Mouse (Mus musculus): Measurements from ENCODE around the gene Ptprm. TPM values are rescaled to one million over a fixed set of nuclear protein-coding genes. Genes with fewer than 3 reads are reported as not detected.
A peak's percentile ranks its signal among the peaks of the same experiment; 100 is the strongest.

Ptprm gene
- polyA plus RNA-seq, 1 experiment from 2014 or later: 7.0 TPM

DNA sequence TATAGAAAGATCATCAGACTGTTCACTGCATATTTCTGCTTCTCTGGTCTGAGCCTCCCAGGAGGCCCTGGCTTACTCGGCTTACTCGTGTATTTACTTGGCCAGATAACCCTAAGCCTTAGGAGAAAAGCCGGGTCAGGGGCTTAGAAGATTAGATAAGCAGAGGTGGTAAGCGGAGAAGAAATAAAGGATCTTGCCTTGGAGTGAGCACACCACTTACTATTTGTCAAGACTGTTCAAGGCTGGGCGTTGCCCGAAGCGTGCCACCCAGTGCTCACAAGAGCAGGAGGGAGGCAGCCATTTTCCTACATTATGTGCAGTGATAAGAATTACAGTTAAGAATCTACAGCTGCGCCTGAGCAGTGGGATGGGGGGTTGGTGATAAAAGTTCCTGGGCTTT, 646.6 kb downstream of the Ptprm start:
- 38% methylated on average over 8 of the region's 8 CpGs for WGBS
- no peak overlapping the region for H3K27ac ChIP-seq (ENCODE audit: low read length)
- no peaks in the 10 kb centered on the region for H3K36me3 ChIP-seq (ENCODE audit: control insufficient read depth, insufficient read depth, low read length)
- peaks cover 20% of the 10 kb centered on the region for H3K4me1 ChIP-seq (ENCODE audit: control insufficient read depth, insufficient read depth, low read length)
- H3K9ac ChIP-seq (ENCODE audit: low read depth, low read length): no peak overlapping the region
- H3K4me3 ChIP-seq (ENCODE audit: low read length): no peak overlapping the region
- ATAC-seq: peak; percentile 44
- H3K27me3 ChIP-seq (replicated peaks; ENCODE audit: control insufficient read depth, insufficient read depth, low read length): no peaks in the 10 kb centered on the region
- no peak overlapping the region for H3K4me2 ChIP-seq (ENCODE audit: low read depth, low read length)
- H3K9me3 ChIP-seq (ENCODE audit: control insufficient read depth, low read length): no peaks in the 10 kb centered on the region

DNA sequence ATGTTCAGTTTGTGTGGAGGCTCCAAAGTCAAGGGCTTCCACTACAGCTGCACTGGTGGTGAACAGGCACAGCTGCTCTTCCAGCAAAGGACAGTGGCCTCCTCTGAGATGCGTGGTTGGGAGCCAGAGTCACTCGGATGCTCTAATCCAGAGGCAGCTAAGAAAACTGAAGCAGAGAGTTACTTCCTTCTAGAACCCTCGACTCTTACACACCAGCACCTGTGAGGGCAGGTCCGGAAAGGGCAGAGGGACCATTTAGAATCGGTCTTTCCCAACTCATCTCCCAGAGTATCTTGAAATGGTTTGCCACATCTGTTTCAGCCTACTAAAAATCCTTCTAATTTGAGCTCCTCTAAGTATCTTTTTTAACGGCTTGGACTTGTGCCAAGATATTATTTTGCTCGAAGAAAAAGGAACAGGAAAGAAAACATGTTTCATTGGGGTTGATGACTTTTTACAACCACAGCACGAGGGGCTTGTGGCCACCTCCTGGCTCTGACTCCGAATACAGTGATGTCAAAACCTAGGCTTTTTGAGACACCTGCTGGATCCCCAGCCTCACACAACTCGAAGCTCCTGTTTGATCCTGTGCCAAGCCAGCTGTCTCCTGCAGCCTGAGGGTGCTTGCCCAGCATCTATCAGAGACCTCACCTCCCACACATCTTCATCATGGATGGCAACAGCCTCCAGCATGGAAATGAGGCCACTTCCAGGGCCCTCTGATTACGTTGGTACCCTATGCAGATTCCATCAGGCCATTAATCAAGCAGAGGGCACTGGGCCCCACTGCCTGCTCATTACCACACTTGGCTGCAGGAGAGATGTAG, 652.7 kb downstream of the Ptprm start:
- Histone ChIP-seq H3K27ac (ENCODE audit: low read length) (no peak overlapping the region), H3K9me3 (ENCODE audit: control insufficient read depth, low read length) (no peaks in the 10 kb centered on the region), H3K4me2 (ENCODE audit: low read depth, low read length) (no peak overlapping the region), H3K36me3 (ENCODE audit: control insufficient read depth, insufficient read depth, low read length) (no peaks in the 10 kb centered on the region), H3K27me3 (replicated peaks; ENCODE audit: control insufficient read depth, insufficient read depth, low read length) (no peaks in the 10 kb centered on the region), H3K4me3 (ENCODE audit: low read length) (no peak overlapping the region), H3K9ac (ENCODE audit: low read depth, low read length) (no peak overlapping the region), H3K4me1 (ENCODE audit: control insufficient read depth, insufficient read depth, low read length) (peaks cover 7% of the 10 kb centered on the region; the same call in 1 of the 2 replicates)
- WGBS: 56% methylated on average over 11 of the region's 11 CpGs
- no peak for ATAC-seq

DNA sequence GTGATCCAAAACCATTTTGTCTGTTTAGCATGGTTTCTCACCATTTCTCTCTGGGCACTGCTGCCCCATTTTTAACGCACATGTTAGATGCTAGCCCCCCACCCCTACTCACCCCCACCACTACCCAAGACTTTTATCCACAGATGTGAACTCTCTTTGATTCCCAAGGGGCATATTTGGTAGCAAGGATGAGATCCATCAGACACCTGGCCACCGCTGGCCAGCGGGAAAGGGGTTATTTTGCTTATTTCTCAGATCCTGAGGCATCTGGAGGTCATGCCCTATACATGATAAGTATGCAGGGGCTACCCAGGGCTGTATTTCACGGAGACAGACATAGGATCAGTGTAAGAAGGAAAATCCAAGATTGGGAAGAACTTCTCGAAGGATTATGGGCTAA, 654.4 kb downstream of the Ptprm start:
- peaks cover 7% of the 10 kb centered on the region; the same call in 1 of the 2 replicates for H3K4me1 ChIP-seq (ENCODE audit: control insufficient read depth, insufficient read depth, low read length)
- H3K4me3 ChIP-seq (ENCODE audit: low read length): no peak overlapping the region
- H3K4me2 ChIP-seq (ENCODE audit: low read depth, low read length): no peak overlapping the region
- 70% methylated on average over 5 of the region's 5 CpGs for WGBS
- H3K9ac ChIP-seq (ENCODE audit: low read depth, low read length): no peak overlapping the region
- no peak for ATAC-seq
- H3K36me3 ChIP-seq (ENCODE audit: control insufficient read depth, insufficient read depth, low read length): no peaks in the 10 kb centered on the region
- H3K27me3 ChIP-seq (replicated peaks; ENCODE audit: control insufficient read depth, insufficient read depth, low read length): no peaks in the 10 kb centered on the region
- no peak overlapping the region for H3K27ac ChIP-seq (ENCODE audit: low read length)
- no peaks in the 10 kb centered on the region for H3K9me3 ChIP-seq (ENCODE audit: control insufficient read depth, low read length)

DNA sequence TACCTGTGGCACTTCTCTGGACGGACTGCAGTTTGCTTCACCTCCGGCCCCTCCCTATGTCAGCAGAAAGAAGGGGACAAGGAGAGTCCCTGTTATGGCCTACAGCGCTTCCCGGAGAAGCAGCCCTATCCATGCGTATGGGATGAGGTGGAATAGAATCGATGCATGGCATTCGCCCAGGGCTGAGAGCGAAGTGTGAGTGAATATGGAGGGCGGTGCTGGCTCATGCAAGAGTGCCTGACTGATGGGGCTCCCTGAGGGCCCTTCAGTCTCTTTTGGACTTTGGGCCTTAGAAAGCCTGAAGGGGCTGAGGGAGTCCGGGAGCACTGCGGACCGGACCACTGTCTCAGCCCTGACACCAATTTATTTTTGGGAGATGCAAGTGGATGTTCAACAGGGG, 656.6 kb downstream of the Ptprm start:
- Histone ChIP-seq H3K4me1 (ENCODE audit: control insufficient read depth, insufficient read depth, low read length) (peaks cover 10% of the 10 kb centered on the region; the same call in 1 of the 2 replicates), H3K27me3 (replicated peaks; ENCODE audit: control insufficient read depth, insufficient read depth, low read length) (no peaks in the 10 kb centered on the region)
- ATAC-seq: peak; percentile 32; the same call in 1 of the 2 replicates

DNA sequence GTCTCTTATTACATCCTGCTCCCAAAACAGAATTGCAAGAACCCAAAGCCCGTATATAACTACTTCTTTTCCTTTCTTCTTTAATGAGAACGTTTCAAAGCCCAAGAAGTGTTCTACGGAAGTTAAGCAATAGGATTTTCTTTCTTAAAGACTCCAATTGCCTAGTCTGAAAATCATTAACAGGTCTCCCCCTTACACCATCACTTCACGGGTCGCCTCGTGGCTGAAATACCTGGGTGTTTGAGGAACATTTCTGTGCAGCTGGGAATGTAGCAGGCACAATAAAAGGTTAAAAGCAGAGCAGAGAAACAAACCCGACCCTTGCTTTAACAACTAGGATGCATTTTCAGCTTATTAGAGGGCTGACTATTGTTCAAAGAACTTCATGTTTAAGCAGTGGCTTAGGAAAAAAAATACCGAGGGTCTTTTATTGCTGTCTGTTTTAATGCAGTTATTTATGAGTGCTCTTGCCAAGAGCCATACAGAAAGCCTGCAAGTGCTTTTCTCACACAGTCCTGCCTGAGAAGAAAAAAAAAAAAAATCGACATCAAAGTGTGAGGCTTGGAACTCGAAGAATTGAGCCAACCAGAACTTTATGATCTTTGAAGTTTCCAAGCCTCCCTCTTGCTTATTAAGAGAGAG, 657.6 kb downstream of the Ptprm start:
- ATAC-seq: 0 out of 2 replicates have a peak, but pooled peaks have one; percentile 31
- no peak overlapping the region for H3K4me3 ChIP-seq (ENCODE audit: low read length)
- no peak overlapping the region for H3K4me2 ChIP-seq (ENCODE audit: low read depth, low read length)
- H3K27me3 ChIP-seq (replicated peaks; ENCODE audit: control insufficient read depth, insufficient read depth, low read length): no peaks in the 10 kb centered on the region
- 36% methylated on average over 10 of the region's 10 CpGs for WGBS
- H3K36me3 ChIP-seq (ENCODE audit: control insufficient read depth, insufficient read depth, low read length): no peaks in the 10 kb centered on the region
- H3K4me1 ChIP-seq (ENCODE audit: control insufficient read depth, insufficient read depth, low read length): peaks cover 10% of the 10 kb centered on the region; the same call in 1 of the 2 replicates
- H3K9ac ChIP-seq (ENCODE audit: low read depth, low read length): no peak overlapping the region
- H3K27ac ChIP-seq (ENCODE audit: low read length): no peak overlapping the region
- no peaks in the 10 kb centered on the region for H3K9me3 ChIP-seq (ENCODE audit: control insufficient read depth, low read length)

More for the DNA sequence above, 656.6 kb downstream of the Ptprm start:
- Histone ChIP-seq H3K9me3 (ENCODE audit: control insufficient read depth, low read length) (no peaks in the 10 kb centered on the region), H3K9ac (ENCODE audit: low read depth, low read length) (no peak overlapping the region), H3K36me3 (ENCODE audit: control insufficient read depth, insufficient read depth, low read length) (no peaks in the 10 kb centered on the region), H3K4me2 (ENCODE audit: low read depth, low read length) (no peak overlapping the region), H3K4me3 (ENCODE audit: low read length) (no peak overlapping the region), H3K27ac (ENCODE audit: low read length) (no peak overlapping the region)
- 80% methylated on average over 12 of the region's 12 CpGs for WGBS

DNA sequence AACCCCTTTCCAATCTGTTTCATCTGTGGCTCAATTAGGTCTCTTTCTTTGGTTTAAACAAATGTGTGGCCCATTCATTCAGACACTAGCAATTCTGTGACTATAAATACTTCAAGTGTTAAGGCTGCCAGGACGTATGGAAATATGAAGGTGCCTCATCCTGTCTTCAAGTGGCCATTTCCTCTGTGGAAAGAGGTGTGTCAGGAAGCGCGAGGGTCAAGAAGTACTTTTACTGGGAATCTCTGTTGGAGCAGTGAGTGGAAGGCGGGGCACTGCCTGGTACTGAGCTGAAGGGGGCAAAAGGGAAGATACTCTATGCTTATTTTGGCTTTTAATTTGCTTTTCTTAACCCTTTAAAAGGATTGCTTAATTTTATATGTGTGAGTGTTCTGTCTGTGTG, 659.9 kb downstream of the Ptprm start:
- H3K27ac ChIP-seq (ENCODE audit: low read length): no peak overlapping the region
- H3K4me1 ChIP-seq (ENCODE audit: control insufficient read depth, insufficient read depth, low read length): peaks cover 10% of the 10 kb centered on the region; the same call in 1 of the 2 replicates
- no peaks in the 10 kb centered on the region for H3K9me3 ChIP-seq (ENCODE audit: control insufficient read depth, low read length)
- no peak overlapping the region for H3K4me2 ChIP-seq (ENCODE audit: low read depth, low read length)
- no peak for ATAC-seq
- no peaks in the 10 kb centered on the region for H3K27me3 ChIP-seq (replicated peaks; ENCODE audit: control insufficient read depth, insufficient read depth, low read length)
- no peaks in the 10 kb centered on the region for H3K36me3 ChIP-seq (ENCODE audit: control insufficient read depth, insufficient read depth, low read length)
- 43% methylated on average over 4 of the region's 4 CpGs for WGBS
- no peak overlapping the region for H3K4me3 ChIP-seq (ENCODE audit: low read length)
- H3K9ac ChIP-seq (ENCODE audit: low read depth, low read length): no peak overlapping the region

DNA sequence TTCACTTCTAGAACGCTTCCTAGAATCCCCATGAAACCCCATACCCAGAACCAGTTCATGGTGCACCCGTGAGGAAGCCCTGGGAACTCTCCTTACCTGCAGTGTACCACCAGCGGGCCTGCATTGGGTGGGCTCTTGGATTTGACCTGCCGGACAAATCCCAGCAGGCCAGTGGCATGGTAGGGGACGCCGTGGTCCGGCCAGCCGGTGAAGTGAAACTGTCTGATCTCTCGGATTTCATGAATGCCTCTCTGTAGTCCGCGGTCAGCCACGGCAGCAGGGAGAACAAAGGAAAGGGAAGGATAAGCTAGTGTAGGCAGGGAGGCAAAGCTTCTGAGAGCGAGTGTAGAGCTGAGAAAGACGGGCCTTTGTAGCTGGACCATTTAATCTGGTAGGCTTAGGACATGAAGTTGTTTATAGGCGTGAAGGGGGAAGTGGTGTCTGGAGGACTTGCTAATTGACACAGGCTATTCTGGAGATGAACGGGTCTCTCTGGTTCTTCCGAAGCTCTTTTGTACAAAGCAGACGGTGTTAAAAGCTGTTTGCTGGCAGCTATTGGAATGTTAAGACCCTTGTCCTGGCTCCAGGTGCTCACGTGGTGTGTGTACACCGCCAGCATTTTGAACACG, 660.5 kb downstream of the Ptprm start:
- Histone ChIP-seq H3K4me1 (ENCODE audit: control insufficient read depth, insufficient read depth, low read length) (peaks cover 10% of the 10 kb centered on the region; the same call in 1 of the 2 replicates), H3K9me3 (ENCODE audit: control insufficient read depth, low read length) (no peaks in the 10 kb centered on the region), H3K4me3 (ENCODE audit: low read length) (no peak overlapping the region), H3K36me3 (ENCODE audit: control insufficient read depth, insufficient read depth, low read length) (no peaks in the 10 kb centered on the region), H3K27ac (ENCODE audit: low read length) (no peak overlapping the region), H3K27me3 (replicated peaks; ENCODE audit: control insufficient read depth, insufficient read depth, low read length) (no peaks in the 10 kb centered on the region), H3K9ac (ENCODE audit: low read depth, low read length) (no peak overlapping the region), H3K4me2 (ENCODE audit: low read depth, low read length) (no peak overlapping the region)
- ATAC-seq: no peak
- 62% methylated on average over 21 of the region's 21 CpGs for WGBS

DNA sequence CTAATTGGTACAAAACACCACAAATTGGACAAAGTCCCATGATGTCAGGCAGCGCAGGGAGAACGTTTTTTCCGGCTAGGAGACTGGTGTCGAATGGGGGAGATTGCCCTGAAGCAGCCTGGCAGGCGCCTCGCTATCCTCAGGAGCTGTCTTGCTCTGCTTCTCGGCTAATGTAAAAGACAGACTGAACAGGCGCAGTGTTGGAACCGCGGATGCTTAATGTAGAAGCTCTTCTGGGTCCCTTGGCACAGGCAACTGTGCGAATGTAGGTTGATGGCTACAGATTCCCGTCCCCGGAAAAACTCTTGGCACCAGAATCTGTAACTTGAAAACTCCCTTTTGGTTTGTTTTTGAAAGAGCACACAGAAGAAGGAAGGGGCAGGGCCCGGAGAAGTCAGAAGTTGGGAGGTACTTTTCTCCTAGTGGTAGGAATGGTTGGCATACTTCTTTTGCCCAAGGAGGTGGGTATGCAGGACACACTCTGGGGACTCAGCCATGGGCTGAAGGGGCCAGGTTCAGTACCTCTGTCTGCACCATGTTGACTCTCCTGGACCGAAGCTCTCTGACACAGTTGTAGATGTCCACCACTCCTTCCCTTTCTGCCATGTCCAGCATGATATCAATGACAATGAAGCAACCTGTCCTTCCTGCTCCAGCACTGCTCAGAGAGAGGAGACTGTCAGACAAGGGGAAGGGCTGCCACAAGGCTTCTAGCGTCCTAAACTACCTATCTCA, 661.1 kb downstream of the Ptprm start:
- no peak for ATAC-seq
- no peak overlapping the region for H3K4me2 ChIP-seq (ENCODE audit: low read depth, low read length)

DNA sequence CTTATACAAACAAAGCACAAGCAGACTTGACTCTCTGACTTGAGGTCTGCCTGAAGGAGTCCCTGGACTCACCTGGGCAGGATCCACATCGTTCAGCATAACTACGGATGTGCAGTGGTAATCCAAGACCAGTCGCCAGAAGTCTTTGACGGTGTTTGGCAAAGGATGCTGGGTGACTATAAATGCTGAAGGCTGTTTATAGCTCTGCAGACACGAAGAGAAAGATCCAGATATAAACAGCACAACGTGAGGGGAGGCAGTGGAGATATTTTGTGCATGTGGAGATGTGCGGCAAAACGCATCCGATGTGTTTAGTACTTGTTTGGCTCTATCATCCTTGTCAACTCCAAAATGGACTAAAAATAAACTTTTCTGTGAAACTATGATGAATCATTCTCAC, 666.1 kb downstream of the Ptprm start:
- no peak for ATAC-seq
- Histone ChIP-seq H3K9ac (ENCODE audit: low read depth, low read length) (no peak overlapping the region), H3K4me1 (ENCODE audit: control insufficient read depth, insufficient read depth, low read length) (no peaks in the 10 kb centered on the region; the same call in 1 of the 2 replicates), H3K9me3 (ENCODE audit: control insufficient read depth, low read length) (no peaks in the 10 kb centered on the region), H3K4me2 (ENCODE audit: low read depth, low read length) (no peak overlapping the region), H3K27ac (ENCODE audit: low read length) (no peak overlapping the region), H3K36me3 (ENCODE audit: control insufficient read depth, insufficient read depth, low read length) (no peaks in the 10 kb centered on the region), H3K4me3 (ENCODE audit: low read length) (no peak overlapping the region), H3K27me3 (replicated peaks; ENCODE audit: control insufficient read depth, insufficient read depth, low read length) (no peaks in the 10 kb centered on the region)
- 67% methylated on average over 9 of the region's 9 CpGs for WGBS

More for the DNA sequence above, 661.1 kb downstream of the Ptprm start:
- no peak overlapping the region for H3K27ac ChIP-seq (ENCODE audit: low read length)
- no peak overlapping the region for H3K4me3 ChIP-seq (ENCODE audit: low read length)
- H3K9ac ChIP-seq (ENCODE audit: low read depth, low read length): no peak overlapping the region
- H3K4me1 ChIP-seq (ENCODE audit: control insufficient read depth, insufficient read depth, low read length): peaks cover 10% of the 10 kb centered on the region; the same call in 1 of the 2 replicates
- no peaks in the 10 kb centered on the region for H3K36me3 ChIP-seq (ENCODE audit: control insufficient read depth, insufficient read depth, low read length)
- no peaks in the 10 kb centered on the region for H3K9me3 ChIP-seq (ENCODE audit: control insufficient read depth, low read length)
- WGBS: 88% methylated on average over 16 of the region's 16 CpGs
- no peaks in the 10 kb centered on the region for H3K27me3 ChIP-seq (replicated peaks; ENCODE audit: control insufficient read depth, insufficient read depth, low read length)

Measured in intestine, embryonic 16.5 days (tissue).